Mouse (Mus musculus): ENCODE measurements at regions not wholly inside any gene's neighbourhood (a gene's known extent, or its start where the extent isn't known, plus 50 kb on each side); places are given as distances from the start of the nearest gene placed in this dataset.
A peak's percentile ranks its signal among the peaks of the same experiment; 100 is the strongest.

GRCm38 (mm10) chr14:91354201-91354600, 2536.3 kb downstream of the Pcdh9 start:
- Histone ChIP-seq H3K4me3 (ENCODE audit: low read depth, low read length) (no peak overlapping the region), H3K27ac (ENCODE audit: low read depth, low read length) (no peak overlapping the region), H3K4me1 (ENCODE audit: insufficient read depth, low read length) (no peaks in the 10 kb centered on the region), H3K4me2 (ENCODE audit: low read depth, low read length, poor library complexity, severe bottlenecking) (no peak overlapping the region), H3K36me3 (ENCODE audit: insufficient read depth, low read length) (no peaks in the 10 kb centered on the region), H3K27me3 (ENCODE audit: insufficient read depth, low read length) (no peaks in the 10 kb centered on the region), H3K9me3 (ENCODE audit: low read length) (no peaks in the 10 kb centered on the region), H3K9ac (replicated peaks; ENCODE audit: low read length, poor library complexity, severe bottlenecking) (no peak overlapping the region)
- ATAC-seq (ENCODE audit: low FRiP score) (no peak), DNase-seq (ENCODE audit: low spot score) (no peak)
- no peak for TF ChIP-seq CTCF (IDR thresholded peaks at IDR 0.05)
- 90% methylated on average over 1 of the region's 1 CpGs for WGBS

GRCm38 (mm10) chr14:91326683-91327098, 2563.8 kb downstream of the Pcdh9 start:
- Histone ChIP-seq H3K4me1 (ENCODE audit: insufficient read depth, low read length) (no peaks in the 10 kb centered on the region), H3K9me3 (ENCODE audit: low read length) (no peaks in the 10 kb centered on the region), H3K36me3 (ENCODE audit: insufficient read depth, low read length) (no peaks in the 10 kb centered on the region), H3K27me3 (ENCODE audit: insufficient read depth, low read length) (no peaks in the 10 kb centered on the region), H3K9ac (replicated peaks; ENCODE audit: low read length, poor library complexity, severe bottlenecking) (no peak overlapping the region), H3K4me3 (ENCODE audit: low read depth, low read length) (no peak overlapping the region), H3K4me2 (ENCODE audit: low read depth, low read length, poor library complexity, severe bottlenecking) (no peak overlapping the region), H3K27ac (ENCODE audit: low read depth, low read length) (no peak overlapping the region)
- TF ChIP-seq CTCF (IDR thresholded peaks at IDR 0.05): no peak
- 37% methylated on average over 3 of the region's 3 CpGs for WGBS
- peak; percentile 52; the same call in 1 of the 2 replicates for ATAC-seq (ENCODE audit: low FRiP score)
- no peak for DNase-seq (ENCODE audit: low spot score)

All from midbrain, postnatal 0 days (tissue).